Mouse (Mus musculus): Measurements from ENCODE around the gene Kcnc1.
A peak's percentile ranks its signal among the peaks of the same experiment; 100 is the strongest.

GRCm38 (mm10) chr7:46378983-46379382 is 17.3 kb upstream of the Kcnc1 start:
- TF ChIP-seq POLR2A (IDR thresholded peaks at IDR 0.05; ENCODE audit: borderline replicate concordance, insufficient read depth, low read length) (no peak), CTCF (IDR thresholded peaks at IDR 0.05; ENCODE audit: borderline replicate concordance, insufficient read depth, low read depth, low read length) (peak; percentile 50; the same call in 1 of the 2 replicates)
